Mouse (Mus musculus) spleen, postnatal 36 days (tissue): ENCODE measurements around the gene Stkld1.

Experiments
- DNase-seq, 2 experiments: peaks; one replicate each; pipeline ENCODE4 v3.0.0; 2022; ENCODE audit warnings: low spot score in 2 of 2, mixed read lengths in 1 of 2

The Stkld1 gene

DNA sequence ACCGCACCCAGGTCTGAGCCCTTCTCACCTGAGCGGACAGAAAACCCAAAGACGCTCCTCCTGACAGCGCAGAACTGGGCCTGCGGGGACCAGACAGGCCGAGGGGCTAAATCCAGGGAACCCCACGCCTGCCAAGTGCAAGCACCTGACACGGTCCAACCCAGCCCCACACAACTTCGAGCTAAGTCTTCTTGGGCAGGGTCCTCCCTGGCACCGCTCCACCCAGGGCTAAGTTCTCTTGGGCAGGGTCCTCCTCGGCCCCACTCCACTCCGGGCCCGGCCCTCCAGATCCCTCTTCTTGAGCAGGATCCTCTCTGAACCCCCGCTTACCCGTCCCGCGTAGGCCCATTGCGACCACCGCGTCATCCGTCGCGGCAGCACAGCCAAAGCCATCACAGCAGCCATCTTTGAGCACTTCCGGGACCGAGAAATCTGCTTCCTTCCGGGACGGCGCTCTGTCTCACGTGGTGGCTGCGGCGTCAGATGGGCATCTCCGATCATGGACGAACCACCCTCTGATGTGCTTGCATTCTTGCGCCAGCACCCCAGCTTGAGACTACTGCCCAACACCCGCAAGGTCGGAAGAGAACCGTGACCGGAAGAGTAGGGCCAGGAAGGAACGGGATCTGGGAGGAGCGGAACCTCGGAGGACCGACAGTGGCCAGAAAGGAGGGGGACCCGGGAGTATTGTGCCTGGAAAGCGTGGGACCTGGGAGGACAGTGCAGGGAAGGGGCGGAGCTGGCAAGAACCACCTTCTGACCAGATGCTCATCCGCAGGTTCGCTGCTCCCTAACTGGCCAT, 17.7 kb upstream of the Stkld1 start, which contains the start of the genes Surf2 and Surf1:
TSS of gene Surf2 (plus strand) at position 441 of the 802 bp plus-strand sequence.
TSS of gene Surf1 (minus strand) at position 604 of the 802 bp plus-strand sequence.
- peak; percentile 74 to 78 for DNase-seq

DNA sequence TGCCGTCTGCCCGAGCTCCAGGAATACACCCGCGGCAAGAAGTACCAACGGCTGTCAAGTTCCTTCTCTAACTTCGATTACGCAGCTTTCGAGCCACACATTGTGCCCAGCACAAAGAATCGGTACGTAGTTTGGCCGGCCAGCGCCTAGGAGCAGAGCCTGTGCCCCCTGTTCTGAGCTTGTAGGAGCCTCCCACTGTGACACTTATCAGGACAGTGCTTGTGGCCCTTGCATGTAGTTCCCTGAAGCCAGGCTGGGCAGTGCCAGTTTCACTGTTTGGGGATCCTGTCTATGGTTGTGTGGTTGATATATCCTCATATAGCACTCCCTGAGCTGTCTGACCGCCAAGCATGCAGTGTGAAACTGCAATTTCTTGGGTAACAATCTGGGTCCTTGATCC, 17.1 kb upstream of the Stkld1 start:
- no peak for DNase-seq

DNA sequence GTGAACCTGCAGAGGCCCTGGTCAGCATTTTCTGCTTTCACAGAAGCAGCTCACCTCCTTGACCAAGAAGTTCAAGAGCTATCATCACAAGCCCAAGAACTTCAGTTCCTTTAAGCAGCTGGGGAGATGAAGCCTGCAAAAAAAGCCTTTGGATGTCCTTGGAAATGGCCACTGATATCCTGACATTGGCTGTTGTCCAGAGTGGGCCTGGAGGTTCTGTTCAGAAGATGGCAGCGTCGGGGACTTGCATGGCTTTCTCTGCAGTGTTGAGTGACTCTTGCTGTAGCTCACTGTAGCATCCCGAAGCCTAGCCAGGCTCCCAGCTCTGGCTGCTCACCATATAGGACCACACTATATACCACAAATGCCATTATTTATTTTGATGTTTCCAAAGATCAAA, 14.2 kb upstream of the Stkld1 start:
- DNase-seq, result no peak

DNA sequence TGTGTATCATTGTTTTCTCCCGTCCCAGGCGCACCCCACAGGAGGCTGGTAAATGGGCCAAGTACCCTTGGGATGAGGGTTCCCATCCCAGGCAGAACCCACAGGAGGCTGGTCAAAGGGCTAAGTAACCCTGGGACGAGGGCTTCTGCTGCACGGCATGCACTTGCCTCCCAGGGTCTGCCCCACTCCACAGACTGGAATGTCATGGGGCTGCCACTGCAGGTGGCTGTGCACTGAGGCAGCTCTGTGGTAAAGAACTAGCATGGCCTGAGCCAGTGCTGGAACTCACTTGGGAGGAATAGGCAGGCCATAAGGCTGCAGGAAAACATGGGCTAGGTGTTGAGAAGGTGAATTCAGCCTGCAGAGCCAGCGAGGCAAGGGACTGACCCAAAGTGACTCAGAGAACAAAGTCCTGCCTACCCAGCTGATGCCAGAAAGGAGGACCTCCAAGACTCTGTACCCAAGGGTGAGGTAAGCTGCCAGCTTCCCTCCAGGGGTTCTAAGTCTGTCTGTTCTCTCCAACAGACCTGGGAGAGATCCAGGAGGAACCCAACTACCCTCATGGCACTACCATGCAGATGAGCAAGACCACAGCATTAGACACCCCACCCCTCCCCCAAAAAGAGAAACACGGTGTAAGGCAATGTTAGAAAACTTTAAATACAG, 13.5 kb upstream of the Stkld1 start:
- no peak for DNase-seq

DNA sequence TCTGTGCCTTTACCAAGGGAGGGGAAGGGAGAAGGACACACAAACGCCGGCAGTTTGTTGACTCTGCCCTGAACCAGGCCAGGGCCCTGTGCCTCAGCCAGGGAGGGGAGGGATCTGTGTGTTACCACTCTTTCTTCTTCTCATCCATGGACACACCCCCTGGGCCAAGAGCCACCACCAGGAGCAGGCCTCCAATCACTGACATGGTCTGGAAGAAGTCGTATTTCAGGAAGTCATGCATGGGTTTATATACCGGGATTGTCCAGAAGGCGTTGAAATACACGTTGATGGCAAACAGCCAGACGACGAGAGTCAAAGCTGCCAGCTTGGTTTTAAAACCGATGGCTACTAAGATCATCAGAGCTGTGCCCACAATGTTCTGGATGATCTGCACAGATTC, 12.1 kb upstream of the Stkld1 start:
- DNase-seq, result no peak

DNA sequence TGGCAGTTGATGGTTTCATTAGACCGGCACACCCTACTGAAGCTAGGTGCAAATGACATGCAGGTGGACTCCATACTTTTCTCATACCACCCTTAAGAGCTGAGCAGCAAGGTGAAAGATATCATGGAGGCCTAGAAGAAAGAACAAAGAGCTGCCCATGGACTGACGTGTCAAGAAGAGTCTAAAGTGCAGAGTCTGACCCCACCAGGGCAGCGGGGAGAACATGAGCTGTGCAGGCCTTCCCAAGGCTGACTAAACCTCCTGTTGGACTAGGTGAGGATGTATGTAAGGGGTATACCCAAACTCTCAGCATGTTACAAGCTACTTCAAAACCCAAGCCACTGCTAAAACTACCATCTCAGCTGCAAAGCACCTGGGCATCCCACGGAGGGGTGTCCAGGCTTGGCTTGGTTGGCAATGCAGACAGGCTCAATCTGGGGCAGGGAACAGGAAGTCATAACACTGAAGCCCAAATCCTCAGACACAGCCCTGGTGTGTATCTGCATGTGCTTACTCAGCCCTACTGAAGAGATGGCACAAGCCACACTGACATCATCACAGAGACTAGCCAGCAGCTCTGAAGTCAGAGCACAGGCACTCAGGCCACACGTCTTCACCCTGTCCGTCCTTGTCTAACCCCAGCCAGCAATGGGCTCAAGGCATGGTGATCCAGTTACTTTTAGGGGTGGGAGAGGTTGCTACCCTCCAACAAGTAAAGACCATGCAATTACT, 5.9 kb upstream of the Stkld1 start:
- DNase-seq, result no peak

DNA sequence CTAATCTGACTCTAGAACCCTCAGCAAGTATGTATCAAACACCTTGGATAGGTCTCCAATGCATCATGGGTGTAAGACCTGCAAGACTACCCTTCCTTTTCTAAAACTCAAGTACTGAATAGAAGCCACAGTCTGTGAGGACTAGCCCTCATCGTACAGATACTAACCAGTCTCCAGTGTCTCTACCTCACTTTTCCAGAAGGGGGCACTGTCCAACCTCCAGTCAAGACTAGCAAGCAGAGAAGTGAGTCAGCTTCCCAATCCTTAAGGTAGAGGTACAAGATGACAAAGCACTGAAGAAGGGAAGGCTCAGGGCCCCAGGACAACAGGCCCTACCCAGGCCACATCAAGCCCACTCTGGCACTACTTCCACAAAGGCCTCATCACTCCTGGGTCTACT, 3.5 kb upstream of the Stkld1 start:
- DNase-seq, result peak; percentile 67 to 74

DNA sequence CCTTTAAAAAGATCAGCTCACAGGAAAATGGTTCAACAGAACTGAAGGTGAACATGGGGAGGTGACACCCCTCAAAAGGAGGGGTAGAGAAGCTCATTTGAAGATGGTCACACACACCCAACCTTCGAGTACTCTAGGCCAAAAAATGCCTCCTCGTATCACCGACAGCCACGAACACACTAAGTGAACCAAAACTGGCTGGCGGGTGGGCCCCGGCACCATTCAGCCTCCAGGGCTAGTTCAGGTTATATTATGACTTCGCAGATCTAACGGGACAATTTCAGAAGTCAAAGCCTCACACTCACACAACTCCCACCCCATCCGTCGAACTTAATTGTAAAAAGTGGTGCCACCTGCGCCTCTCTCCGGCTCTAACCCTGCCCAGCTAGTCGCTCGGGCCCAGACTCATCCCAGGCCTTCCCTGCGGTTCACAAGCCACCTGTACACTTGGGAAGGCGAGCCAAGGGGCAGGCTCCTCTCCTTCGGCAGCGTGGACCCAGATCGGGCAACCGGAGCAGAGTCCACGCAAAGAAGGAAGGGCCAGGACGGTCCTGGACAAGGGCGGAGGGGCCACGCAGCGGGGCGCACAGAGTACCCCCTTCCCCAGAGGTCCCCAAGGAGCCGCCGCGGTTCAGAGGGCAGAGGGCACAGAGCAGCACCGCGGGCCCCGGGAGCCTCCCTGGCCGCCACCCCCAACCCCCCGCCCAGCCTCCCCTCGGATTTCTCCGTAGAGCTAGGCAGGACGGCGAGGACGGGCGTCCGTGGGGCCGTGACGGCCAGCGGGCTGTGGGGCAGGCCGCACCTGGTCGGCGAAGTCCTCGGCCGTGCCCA, 1.2 kb upstream of the Stkld1 start:
- peak in 1 of 2 experiments; percentile 42 for DNase-seq

DNA sequence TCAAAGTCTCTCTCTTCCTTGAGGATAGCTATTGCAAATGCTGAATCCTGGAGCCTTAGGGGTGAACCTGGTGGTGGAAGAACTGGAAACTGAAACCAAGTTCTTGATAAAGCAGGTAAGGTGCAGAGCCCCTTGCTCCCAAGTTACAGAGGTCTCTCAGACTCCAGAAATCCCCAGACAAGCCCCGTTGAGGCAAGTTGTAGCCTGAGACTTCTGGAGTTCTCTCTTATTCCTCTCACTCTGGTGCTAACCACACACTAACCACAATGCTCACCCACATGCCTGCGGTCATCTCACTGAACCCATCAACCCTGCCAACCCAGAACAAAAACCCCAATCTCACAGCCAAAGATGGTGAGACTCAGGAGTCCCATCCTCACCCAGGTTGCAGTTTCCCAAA, 1.4 kb downstream of the Stkld1 start:
- DNase-seq, result peak in 1 of 2 experiments; percentile 33

DNA sequence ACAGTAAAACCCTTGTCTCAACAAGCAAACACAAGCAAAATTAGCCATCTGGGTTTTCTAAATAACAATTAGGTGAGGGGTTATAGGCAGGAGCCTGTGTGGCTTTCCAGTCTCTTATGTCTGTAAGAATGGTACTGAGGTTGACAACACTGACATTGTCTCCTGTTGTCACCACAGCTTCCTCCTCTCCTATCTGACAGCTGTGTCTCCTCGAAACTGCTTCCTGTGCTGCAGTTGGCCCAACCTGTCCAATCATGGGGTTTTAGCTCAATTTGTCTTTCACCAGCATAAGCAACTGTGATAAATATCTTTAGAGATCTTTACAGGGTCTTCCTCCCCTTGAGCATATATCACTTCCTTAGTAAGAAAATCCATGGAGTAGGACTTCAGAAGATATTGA, 2.6 kb downstream of the Stkld1 start:
- no peak for DNase-seq

DNA sequence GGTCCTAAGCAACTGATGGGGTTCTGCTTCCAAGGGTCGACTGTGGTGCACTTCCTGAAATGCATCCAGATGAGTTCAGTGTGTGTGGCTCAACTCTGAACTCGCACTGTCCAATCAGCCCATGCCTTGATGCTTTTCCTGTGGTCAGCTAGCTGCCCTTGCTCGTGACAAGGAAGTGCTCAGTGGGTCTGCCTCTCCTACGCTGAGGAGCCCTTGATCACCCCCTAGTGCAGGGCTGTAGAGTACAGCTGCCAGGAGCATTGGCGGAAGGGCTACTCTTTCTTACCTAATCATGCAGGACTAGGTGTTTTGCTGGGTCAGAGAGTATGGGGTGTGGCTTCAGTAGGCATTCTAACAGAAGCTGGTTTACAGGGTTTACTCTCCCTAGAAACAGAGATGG, 7.7 kb downstream of the Stkld1 start:
- DNase-seq, result no peak

DNA sequence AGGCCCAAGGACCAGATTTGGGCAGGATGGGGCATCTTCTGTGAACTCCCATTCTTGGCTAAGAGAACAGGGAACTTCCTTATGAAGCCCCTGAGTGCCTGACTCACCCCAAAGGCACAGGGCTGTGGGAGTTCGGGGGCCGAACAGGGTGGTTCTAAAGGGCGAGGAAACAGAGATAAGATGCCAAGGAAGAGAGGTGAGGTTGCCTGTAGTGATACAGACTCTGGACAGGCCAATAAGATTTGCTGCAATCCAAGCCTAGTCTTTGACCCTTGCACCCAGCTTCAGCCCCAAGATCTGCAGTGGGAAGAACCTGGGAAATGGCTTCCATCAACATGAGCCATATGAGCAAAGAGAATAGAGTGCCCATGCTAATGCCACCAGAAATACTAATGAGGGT, 9.4 kb downstream of the Stkld1 start:
- no peak for DNase-seq

DNA sequence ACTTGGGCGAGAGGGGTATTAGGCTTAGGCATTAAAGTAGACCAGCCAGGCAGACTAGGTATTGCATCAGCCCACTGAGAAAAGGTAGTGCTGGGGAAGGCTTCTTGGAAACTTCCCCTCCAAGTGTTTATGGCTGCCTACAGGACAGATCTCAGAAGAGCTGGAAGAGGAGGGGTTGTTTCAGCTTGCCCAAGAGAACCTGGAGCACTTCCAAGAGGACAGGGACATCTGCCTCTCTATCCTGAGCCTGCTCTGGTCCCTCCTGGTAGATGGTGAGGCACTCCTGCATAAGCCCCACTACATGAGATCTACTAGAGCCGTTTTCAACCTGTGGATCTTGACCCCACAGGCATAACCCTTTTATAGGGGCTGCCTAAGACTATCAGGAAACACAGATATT, 16.6 kb downstream of the Stkld1 start:
- DNase-seq, result no peak

DNA sequence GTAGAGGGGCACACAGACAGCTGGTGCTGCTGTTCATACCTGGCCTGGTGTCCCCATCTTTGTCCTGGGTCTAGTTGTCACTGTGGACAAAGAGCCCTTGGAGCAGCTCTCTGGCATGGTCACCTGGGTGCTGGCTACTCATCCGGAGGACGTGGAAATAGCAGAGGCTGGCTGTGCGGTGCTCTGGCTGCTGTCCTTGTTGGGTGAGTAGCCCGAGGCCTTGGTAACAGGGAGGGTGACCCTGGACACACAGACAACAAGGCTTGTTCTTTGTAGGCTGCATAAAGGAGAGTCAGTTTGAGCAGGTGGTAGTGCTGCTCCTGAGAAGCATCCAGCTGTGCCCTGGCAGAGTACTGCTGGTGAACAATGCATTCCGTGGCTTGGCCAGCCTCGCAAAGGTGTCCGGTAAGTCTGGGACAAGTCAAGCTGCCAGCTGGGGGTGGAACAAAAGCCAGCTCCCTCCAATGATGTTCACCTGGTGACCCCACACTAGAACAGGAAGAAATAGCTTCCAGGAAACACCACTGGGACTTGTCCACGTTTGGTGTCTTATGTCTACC, 17.6 kb downstream of the Stkld1 start:
- no peak for DNase-seq

DNA sequence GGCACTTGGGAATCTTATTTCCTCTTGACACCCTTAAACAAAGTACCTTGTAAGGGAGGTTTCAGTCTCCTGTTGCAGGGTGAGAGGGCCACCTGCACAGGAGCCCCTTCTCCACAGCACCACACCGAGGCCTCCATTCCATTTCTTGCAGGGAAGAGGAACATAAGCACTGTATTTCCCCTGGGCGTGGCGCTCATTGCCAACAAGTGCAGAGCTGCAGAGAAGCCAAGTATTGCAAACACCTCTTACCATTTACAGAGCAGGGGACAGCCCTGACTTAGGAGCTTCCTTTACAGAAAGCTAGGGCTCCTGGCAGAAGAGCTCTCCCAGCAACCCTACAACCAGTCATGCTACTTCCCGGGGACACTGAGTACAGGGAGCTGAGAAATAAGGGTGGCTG, 18.3 kb downstream of the Stkld1 start:
- no peak for DNase-seq

DNA sequence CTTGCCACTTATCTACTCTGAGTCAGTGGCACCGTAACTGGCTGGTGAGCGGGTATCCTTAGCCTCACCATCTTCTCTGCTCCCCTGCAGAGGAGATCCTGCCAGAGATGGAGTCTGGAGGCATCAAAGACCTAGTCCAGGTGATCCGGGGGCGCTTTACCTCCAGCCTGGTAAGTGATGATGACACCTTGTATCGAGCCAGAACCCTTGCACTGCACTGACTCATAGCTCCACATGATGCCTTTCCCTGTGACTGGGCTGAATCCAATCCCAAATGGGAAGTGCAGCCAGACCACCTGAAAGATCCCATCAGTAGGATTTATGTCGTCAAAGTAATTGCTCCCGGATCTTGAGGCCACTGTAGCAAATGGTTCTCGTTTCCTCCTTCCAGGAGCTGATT, 19.0 kb downstream of the Stkld1 start:
- DNase-seq, result no peak

DNA sequence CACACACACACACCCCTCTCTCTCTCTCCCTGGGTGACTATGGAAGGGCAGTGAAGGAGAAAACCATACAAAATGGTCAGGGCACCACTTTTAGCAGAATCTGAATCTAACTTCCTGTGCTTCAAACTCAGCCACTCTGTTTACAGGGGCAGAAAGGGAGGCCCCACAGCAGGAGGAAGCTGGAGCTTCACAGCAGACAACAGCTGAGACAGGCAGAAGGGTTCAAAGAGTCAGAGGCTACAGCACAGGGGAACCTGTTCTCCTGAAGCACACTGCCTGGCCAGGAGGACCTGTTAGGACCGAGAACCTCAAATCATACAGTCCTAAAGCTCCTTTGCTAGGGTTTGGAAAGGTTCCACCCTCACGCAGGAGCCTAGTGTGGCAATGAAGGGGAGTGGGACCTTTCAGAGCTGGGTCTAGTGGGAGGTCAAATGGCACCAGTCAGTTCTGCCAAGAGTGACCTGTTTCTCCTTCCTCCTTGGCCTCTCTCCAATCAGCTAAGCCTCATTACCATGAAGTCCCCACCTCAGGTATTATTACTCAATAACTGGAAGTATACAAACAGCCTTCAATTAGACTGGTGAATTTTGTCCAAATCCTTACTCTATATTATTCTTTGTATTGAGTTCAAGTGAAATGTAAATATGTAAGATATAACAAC, 21.0 kb downstream of the Stkld1 start:
- no peak for DNase-seq

DNA sequence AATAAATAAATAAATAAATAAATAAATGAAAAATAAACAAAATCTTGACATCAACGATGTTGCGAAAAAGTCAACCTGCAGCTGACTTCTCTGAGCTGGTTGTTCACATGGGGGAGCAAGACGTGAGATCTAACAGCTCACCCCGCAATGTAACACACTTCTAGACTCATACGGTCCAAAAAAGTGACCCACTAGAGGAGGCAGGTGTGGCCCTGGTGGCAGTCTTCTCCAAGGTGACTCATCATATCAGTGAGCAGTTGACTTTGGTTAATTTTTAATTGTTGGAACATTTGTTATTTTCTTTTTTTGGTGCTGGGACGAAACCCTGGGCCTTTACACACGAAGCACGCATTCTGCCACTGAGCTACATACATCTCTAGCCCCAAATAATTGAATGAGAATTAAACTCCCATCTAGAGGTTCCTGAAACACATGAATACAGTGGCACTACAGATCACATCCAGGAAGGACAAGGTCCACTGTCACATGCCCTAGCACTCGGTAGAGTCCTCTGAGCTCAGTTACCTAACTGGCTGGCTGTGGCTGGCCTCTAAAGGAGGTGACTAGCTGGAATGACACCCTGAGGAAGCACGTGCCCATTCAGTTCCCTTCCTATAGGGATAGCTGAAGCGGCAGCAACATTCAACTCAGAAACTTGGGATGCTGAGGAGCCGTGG, 23.1 kb downstream of the Stkld1 start:
- DNase-seq, result no peak

DNA sequence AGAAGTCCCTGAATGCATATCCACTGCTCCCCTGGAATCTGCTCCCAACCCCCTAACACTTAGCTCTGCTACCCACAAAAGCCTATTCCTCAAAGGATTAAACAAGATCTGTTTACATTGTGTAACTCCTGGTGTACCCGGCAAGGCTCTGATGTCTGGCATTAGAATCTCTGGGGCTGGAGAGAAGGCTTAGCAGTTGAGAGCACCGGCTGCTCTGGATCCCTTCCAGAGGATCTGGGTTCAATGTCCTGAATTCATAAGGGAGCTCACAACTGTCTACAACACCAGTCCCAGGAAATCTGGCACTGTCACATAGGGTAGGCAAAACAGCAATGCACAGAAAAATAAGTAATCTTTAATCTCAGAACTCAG, 23.6 kb downstream of the Stkld1 start:
- DNase-seq, result no peak

DNA sequence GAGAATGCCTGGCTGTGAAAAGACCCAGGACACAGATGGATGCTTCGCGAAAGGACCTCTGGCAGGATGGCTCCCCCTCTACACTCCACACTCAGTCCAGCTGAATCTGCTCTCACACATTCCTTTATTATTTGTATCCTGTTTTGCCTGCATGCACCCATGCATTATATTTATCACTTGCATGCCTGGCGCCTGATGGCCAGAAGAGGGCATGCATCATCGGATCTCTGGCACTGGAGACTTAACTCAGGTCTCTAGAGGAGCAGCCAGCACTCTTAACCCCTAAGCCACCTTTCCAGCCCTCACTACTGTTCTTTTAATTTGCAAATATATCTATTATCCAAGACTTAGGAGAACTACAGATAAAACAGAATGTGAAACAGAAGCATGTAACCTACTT, 26.9 kb downstream of the Stkld1 start:
- no peak for DNase-seq
